Mouse (Mus musculus): Measurements from ENCODE around the gene Tmem52b. TPM values are rescaled to one million over a fixed set of nuclear protein-coding genes. Genes with fewer than 3 reads are reported as not detected.
A peak's percentile ranks its signal among the peaks of the same experiment; 100 is the strongest.

The Tmem52b gene
- total and polyA plus RNA-seq, 3 experiments = not detected

DNA sequence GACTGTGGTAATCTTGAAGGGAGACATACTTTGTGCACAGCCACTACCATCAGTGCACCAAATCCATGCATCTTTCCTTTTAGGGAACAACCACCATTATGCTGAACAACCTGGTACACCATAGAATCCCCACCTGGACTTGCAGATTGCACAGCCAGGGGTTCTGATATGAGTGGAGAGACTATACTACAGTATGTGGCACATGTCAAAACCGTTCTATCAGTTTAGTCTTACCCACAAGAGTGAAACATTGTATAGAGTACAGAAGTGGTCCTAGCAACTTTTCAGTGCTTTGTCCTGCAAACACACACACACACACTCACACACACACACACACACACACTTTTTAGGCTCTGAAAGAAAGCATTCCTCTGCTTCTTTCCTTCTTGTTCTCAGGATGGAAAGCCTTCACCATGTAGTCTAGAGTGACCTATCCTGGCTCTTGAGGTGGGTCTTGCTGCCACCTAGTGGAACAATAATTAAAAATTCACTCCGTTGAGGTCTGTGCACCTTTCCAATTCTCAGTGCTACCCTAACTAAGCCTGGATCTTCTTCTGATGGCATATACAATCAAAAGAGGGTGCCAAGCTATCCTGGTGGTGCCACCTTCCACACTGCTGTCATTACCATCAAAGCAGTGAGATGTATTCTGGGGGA, 5.5 kb downstream of the Tmem52b start:
- peak; percentile 56 for DNase-seq (ENCODE audit: extremely low read depth)
- Histone ChIP-seq H3K4me3 (replicated peaks in 1 of 3; ENCODE audit: low read depth in 2 of 3, low read length in 2 of 3, poor library complexity in 1 of 3) (no peak overlapping the region), H3K36me3 (replicated peaks in 1 of 2; ENCODE audit: control insufficient read depth in 1 of 2, insufficient read depth in 1 of 2, low read length in 1 of 2) (no peaks in the 10 kb centered on the region), H3K4me2 (ENCODE audit: insufficient read depth, low read depth, poor library complexity, severe bottlenecking) (no peak overlapping the region), H3K79me2 (replicated peaks; ENCODE audit: control insufficient read depth, extremely low read depth, insufficient read depth, poor library complexity, severe bottlenecking) (no peaks in the 10 kb centered on the region), H3K4me1 (ENCODE audit: control insufficient read depth in 1 of 2, insufficient read depth in 2 of 2) (peaks cover 0 to 4% of the 10 kb centered on the region in 2 experiments; a peak in 1 of 4 replicates), H3K9ac (ENCODE audit: insufficient read depth, low read depth) (no peak overlapping the region), H3K27me3 (replicated peaks) (no peaks in the 10 kb centered on the region), H3K27ac (ENCODE audit: insufficient read depth, low read depth) (no peak overlapping the region), H3K9me3 (replicated peaks; ENCODE audit: low read length) (no peaks in the 10 kb centered on the region)
- TF ChIP-seq POLR2AphosphoS2 (IDR thresholded peaks at IDR 0.05; ENCODE audit: low read depth, low read length) (no peak), ZKSCAN1 (IDR thresholded peaks at IDR 0.05; ENCODE audit: borderline replicate concordance, low read depth, low read length) (no peak), SMC3 (IDR thresholded peaks at IDR 0.05; ENCODE audit: low read depth, low read length) (peak; percentile 82), UBTF (IDR thresholded peaks at IDR 0.05; ENCODE audit: low read depth, low read length) (no peak), ZC3H11A (IDR thresholded peaks at IDR 0.05; ENCODE audit: low read depth, low read length) (peak; percentile 61), MEF2A (IDR thresholded peaks at IDR 0.05; ENCODE audit: borderline replicate concordance, low read depth, low read length) (no peak), MAZ (IDR thresholded peaks at IDR 0.05; ENCODE audit: low read depth, low read length) (no peak), RAD21 (IDR thresholded peaks at IDR 0.05; ENCODE audit: low read depth, low read length) (peak; percentile 83), TCF12 (IDR thresholded peaks at IDR 0.05; ENCODE audit: low read depth, low read length) (no peak), ETS1 (conservative IDR thresholded peaks at IDR 0.05; ENCODE audit: low read depth, low read length) (no peak), NRF1 (IDR thresholded peaks at IDR 0.05; ENCODE audit: low read depth, low read length) (no peak), CTCF (conservative IDR thresholded peaks at IDR 0.05 in 1 of 2, IDR thresholded peaks at IDR 0.05 in 1 of 2; ENCODE audit: low read depth in 2 of 2, low read length in 2 of 2) (peak in 1 of 2 experiments; percentile 85; a peak in 2 of 4 replicates), MAX (IDR thresholded peaks at IDR 0.05; ENCODE audit: low read length) (no peak), ZMIZ1 (IDR thresholded peaks at IDR 0.05; ENCODE audit: low read depth, low read length) (no peak)
- dilution Hi-C loops (cut with MboI; ENCODE audit: extremely low pct_ligation_motif_present, extremely low pct_unique_long_range_greater_than_20kb, low sequenced_read_pairs) (no loop called here), in situ Hi-C loops (cut with MboI; ENCODE audit: low pct_ligation_motif_present, low pct_unique_long_range_greater_than_20kb, low sequenced_read_pairs) (loop anchor here (10.0 kb wide), 1 partner anchor 133 kb away; the partner anchor contains the start of gene Clec12b)

DNA sequence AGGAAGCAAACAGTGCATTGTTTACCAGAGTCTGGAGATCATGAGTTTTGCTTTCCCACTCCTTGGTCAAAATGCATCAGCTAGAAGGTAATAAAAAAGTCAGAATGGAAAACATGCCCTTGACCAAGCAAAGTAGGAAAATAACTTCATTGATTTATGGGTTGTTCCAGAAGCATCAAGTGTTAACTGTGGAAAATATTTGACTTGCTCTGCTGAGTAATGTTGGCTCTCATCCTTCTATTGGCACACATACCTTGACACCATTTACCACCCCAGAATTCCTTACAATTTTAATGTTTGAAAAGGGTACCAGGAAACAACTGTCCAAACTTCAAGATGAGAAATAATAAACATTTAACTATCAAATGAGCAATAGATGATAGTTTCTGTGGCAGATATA, 13.7 kb downstream of the Tmem52b start:
- H3K4me3 ChIP-seq (replicated peaks in 1 of 3; ENCODE audit: low read depth in 2 of 3, low read length in 2 of 3, poor library complexity in 1 of 3) = no peak overlapping the region
- H3K79me2 ChIP-seq (replicated peaks; ENCODE audit: control insufficient read depth, extremely low read depth, insufficient read depth, poor library complexity, severe bottlenecking) = no peaks in the 10 kb centered on the region
- no peaks in the 10 kb centered on the region for H3K36me3 ChIP-seq (replicated peaks in 1 of 2; ENCODE audit: control insufficient read depth in 1 of 2, insufficient read depth in 1 of 2, low read length in 1 of 2)
- H3K4me1 ChIP-seq (ENCODE audit: control insufficient read depth in 1 of 2, insufficient read depth in 2 of 2) = no peaks in the 10 kb centered on the region
- dilution Hi-C loops (cut with MboI; ENCODE audit: extremely low pct_ligation_motif_present, extremely low pct_unique_long_range_greater_than_20kb, low sequenced_read_pairs) = no loop called here
- no peak overlapping the region for H3K27ac ChIP-seq (ENCODE audit: insufficient read depth, low read depth)
- TF ChIP-seq JUN (IDR thresholded peaks at IDR 0.05; ENCODE audit: insufficient read depth, low read depth, low read length) = no peak
- TF ChIP-seq TBP (conservative IDR thresholded peaks at IDR 0.05; ENCODE audit: low read depth, low read length) = no peak
- no peak for TF ChIP-seq CTCF (conservative IDR thresholded peaks at IDR 0.05 in 1 of 2, IDR thresholded peaks at IDR 0.05 in 1 of 2; ENCODE audit: low read depth in 2 of 2, low read length in 2 of 2)
- TF ChIP-seq UBTF (IDR thresholded peaks at IDR 0.05; ENCODE audit: low read depth, low read length) = no peak
- no peak for TF ChIP-seq CHD2 (IDR thresholded peaks at IDR 0.05; ENCODE audit: low read length)
- TF ChIP-seq ZNF384 (IDR thresholded peaks at IDR 0.05; ENCODE audit: low read depth, low read length) = no peak
- TF ChIP-seq POLR2AphosphoS2 (IDR thresholded peaks at IDR 0.05; ENCODE audit: low read depth, low read length) = no peak
- TF ChIP-seq NRF1 (IDR thresholded peaks at IDR 0.05; ENCODE audit: low read depth, low read length) = no peak
- TF ChIP-seq USF2 (conservative IDR thresholded peaks at IDR 0.05; ENCODE audit: low read depth, low read length) = no peak
- no peak for TF ChIP-seq BHLHE40 (IDR thresholded peaks at IDR 0.05; ENCODE audit: low read depth, low read length)
- no peak for TF ChIP-seq JUND (conservative IDR thresholded peaks at IDR 0.05; ENCODE audit: low read depth, low read length)
- no peak for TF ChIP-seq GABPA (IDR thresholded peaks at IDR 0.05; ENCODE audit: insufficient replicate concordance, low read depth, low read length)
- no peak for TF ChIP-seq MAX (IDR thresholded peaks at IDR 0.05; ENCODE audit: low read length)
- no peak for TF ChIP-seq ETS1 (conservative IDR thresholded peaks at IDR 0.05; ENCODE audit: low read depth, low read length)
- no peak for TF ChIP-seq RCOR1 (conservative IDR thresholded peaks at IDR 0.05; ENCODE audit: low read depth, low read length)
- TF ChIP-seq MYC (IDR thresholded peaks at IDR 0.05; ENCODE audit: low read depth, low read length) = no peak
- TF ChIP-seq NELFE (IDR thresholded peaks at IDR 0.05; ENCODE audit: low read depth, low read length) = no peak
- no peak for TF ChIP-seq HCFC1 (IDR thresholded peaks at IDR 0.05; ENCODE audit: low read depth, low read length)
- no peaks in the 10 kb centered on the region for H3K27me3 ChIP-seq (replicated peaks)
- no peak for DNase-seq (ENCODE audit: extremely low read depth)
- in situ Hi-C loops (cut with MboI; ENCODE audit: low pct_ligation_motif_present, low pct_unique_long_range_greater_than_20kb, low sequenced_read_pairs) = loop anchor here (25.0 kb wide), 1 partner anchor 264 kb away; no protein-coding TSS in a partner anchor
- H3K9me3 ChIP-seq (replicated peaks; ENCODE audit: low read length) = no peaks in the 10 kb centered on the region
- H3K4me2 ChIP-seq (ENCODE audit: insufficient read depth, low read depth, poor library complexity, severe bottlenecking) = no peak overlapping the region
- H3K9ac ChIP-seq (ENCODE audit: insufficient read depth, low read depth) = no peak overlapping the region

Data from CH12.LX (cell line).